8 mouse cellular contexts compared by ENCODE assay signal in the genomic region with DNA sequence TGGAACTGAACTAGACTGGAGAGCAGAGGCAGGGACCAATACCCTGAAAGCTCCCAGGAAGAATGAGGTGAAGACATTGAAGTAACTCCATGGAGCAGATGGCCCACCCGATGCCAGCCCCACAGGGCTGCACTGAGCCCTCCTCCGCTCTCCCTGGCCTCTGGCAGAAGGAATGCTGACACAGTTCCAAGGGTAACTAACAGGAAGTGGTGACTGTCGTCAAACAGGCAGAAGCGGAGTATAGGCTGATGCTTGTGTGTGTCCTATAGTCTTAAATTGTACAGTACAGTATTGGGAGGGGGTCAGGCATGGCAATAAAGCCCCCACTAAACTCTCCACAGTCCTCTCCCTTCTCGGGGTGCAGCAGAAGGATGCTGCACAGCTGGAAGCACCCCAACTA. TPM values are rescaled to one million over a fixed set of nuclear protein-coding genes. Genes with fewer than 3 reads are reported as not detected.
DNase-seq lines count a peak whose midpoint lies in the region; ATAC-seq and TF ChIP-seq lines count a peak whose summit lies in the region.

No protein-coding gene starts in this region.

- peak; percentile 43 for DNase-seq in heart, adult 8-10 months (ENCODE audit: low spot score)
- no peak for DNase-seq in heart, postnatal 4 days
- no peak for DNase-seq in spleen, adult 2 months (ENCODE audit: low read depth in 1 of 2, low spot score in 2 of 2)
- DNase-seq in spleen, postnatal 14 days (ENCODE audit: low spot score in 2 of 2), result no peak
- no peak for DNase-seq in right cerebral cortex, adult 18-20 months
- DNase-seq in left cerebral cortex, postnatal 36 days (ENCODE audit: low spot score in 2 of 2), result no peak
- no peak for DNase-seq in urinary bladder, adult 18-20 months (ENCODE audit: low spot score in 2 of 2)

- H3K4me1 ChIP-seq in spleen, adult 2 months (ENCODE audit: control insufficient read depth, insufficient read depth, insufficient read length), result peaks cover 13% of the 10 kb centered on the region; the same call in 1 of the 2 replicates
- peaks cover 31% of the 10 kb centered on the region for H3K4me1 ChIP-seq in intestine, embryonic 15.5 days (replicated peaks)

- peak overlapping the region; percentile 40; the same call in 1 of the 2 replicates for H3K27ac ChIP-seq in spleen, adult 2 months (ENCODE audit: insufficient read depth, low read length)
- peak overlapping the region; percentile 80 for H3K27ac ChIP-seq in intestine, embryonic 15.5 days

- no peak for TF ChIP-seq POLR2A in spleen, adult 2 months (IDR thresholded peaks at IDR 0.05; ENCODE audit: low read depth, low read length)

- H3K4me2 ChIP-seq in intestine, embryonic 15.5 days (replicated peaks), result peak overlapping the region; percentile 36

- ATAC-seq in intestine, embryonic 15.5 days, result no peak

- H3K36me3 ChIP-seq in spleen, adult 2 months (ENCODE audit: control insufficient read depth, insufficient read depth, low read length), result no peaks in the 10 kb centered on the region
- 0 out of 2 replicates have a peak, but pooled peaks cover 5% of the 10 kb centered on the region for H3K36me3 ChIP-seq in intestine, embryonic 15.5 days

- TF ChIP-seq CTCF in spleen, adult 2 months (IDR thresholded peaks at IDR 0.05; ENCODE audit: extremely low read depth, insufficient read depth, insufficient read length, insufficient replicate concordance), result no peak

- intact Hi-C loops in left cerebral cortex, postnatal 36 days (cut with DNase I), result no loop called here

- no peak overlapping the region for H3K4me3 ChIP-seq in spleen, adult 2 months (ENCODE audit: extremely low read depth, insufficient read depth, insufficient read length)
- no peak overlapping the region for H3K4me3 ChIP-seq in intestine, embryonic 15.5 days (replicated peaks)

- WGBS in spleen, adult 2 months, result 45% methylated on average over 5 of the region's 5 CpGs
- WGBS in intestine, embryonic 15.5 days, result 41% methylated on average over 5 of the region's 5 CpGs

- H3K9ac ChIP-seq in intestine, embryonic 15.5 days, result no peak overlapping the region

- H3K27me3 ChIP-seq in spleen, adult 2 months (ENCODE audit: control insufficient read depth, insufficient read depth, low read length), result no peaks in the 10 kb centered on the region
- no peaks in the 10 kb centered on the region for H3K27me3 ChIP-seq in intestine, embryonic 15.5 days (replicated peaks)

- no peaks in the 10 kb centered on the region for H3K9me3 ChIP-seq in intestine, embryonic 15.5 days

RNA-seq across cellular contexts. Expression of gene Smad1, which starts 24.9 kb away (rescaled TPM):
- 10 to 100 TPM; 11.2 to 17.7 (median 12.7) TPM for total RNA-seq in heart, adult 8-10 months (2022)
- 10 to 100 TPM; 34.6 to 36.7 TPM for total RNA-seq in heart, postnatal 4 days (2021)
- 16.7 and 22.9 TPM in 2 replicates for polyA plus RNA-seq in spleen, adult 2 months (2012; rRNA removed)
- polyA plus RNA-seq in intestine, embryonic 15.5 days (2015; fragmentation: Nextera tagmentation; extraction: Ambion mirVana), result 37.6 and 39.9 TPM in 2 replicates
- total RNA-seq in left cerebral cortex, postnatal 36 days (2021), result 10 to 100 TPM; 29.4 to 30.1 TPM
